Mouse (Mus musculus): ENCODE data around the gene Tns1. TPM values are rescaled to one million over a fixed set of nuclear protein-coding genes. Genes with fewer than 3 reads are reported as not detected.

Gene Tns1
- total and polyA plus RNA-seq, 3 experiments: 0.40 to 3.6 (median 0.89) TPM

DNA sequence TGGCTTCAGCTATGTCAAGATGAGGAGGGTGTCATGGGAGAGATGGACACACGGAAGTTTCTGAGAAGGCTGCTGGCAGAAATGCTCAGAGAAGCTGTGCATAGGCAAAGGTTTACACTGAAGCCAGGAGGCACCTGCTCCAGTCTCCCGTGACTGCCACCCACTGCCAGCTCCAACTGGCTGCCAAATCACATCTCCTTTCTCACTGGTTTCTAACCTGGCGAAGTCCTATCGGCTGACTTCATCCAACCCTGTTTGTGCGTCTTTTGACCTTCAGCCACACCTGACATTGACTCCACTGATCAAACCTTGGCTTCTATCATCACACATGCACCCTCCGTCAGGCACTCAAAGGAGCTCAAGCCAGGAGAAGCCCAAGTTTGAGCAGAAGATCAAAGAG is 6.4 kb downstream of the Tns1 start:
- H3K4me2 ChIP-seq (ENCODE audit: insufficient read depth, low read depth, poor library complexity, severe bottlenecking): no peak overlapping the region
- no peak overlapping the region for H3K4me3 ChIP-seq (replicated peaks in 1 of 3; ENCODE audit: low read depth in 2 of 3, low read length in 2 of 3, poor library complexity in 1 of 3)
- in situ Hi-C loops (cut with MboI; ENCODE audit: low pct_ligation_motif_present, low pct_unique_long_range_greater_than_20kb, low sequenced_read_pairs): no loop called here
- no peak overlapping the region for H3K27ac ChIP-seq (ENCODE audit: insufficient read depth, low read depth)
- DNase-seq (ENCODE audit: extremely low read depth): no peak
- H3K9me3 ChIP-seq (replicated peaks; ENCODE audit: low read length): no peaks in the 10 kb centered on the region
- H3K4me1 ChIP-seq (ENCODE audit: control insufficient read depth in 1 of 2, insufficient read depth in 2 of 2): peaks cover 0 to 6% of the 10 kb centered on the region in 2 experiments; a peak in 2 of 4 replicates
- H3K79me2 ChIP-seq (replicated peaks; ENCODE audit: control insufficient read depth, extremely low read depth, insufficient read depth, poor library complexity, severe bottlenecking): no peaks in the 10 kb centered on the region
- peaks cover 78% of the 10 kb centered on the region for H3K27me3 ChIP-seq (replicated peaks)
- dilution Hi-C loops (cut with MboI; ENCODE audit: extremely low pct_ligation_motif_present, extremely low pct_unique_long_range_greater_than_20kb, low sequenced_read_pairs): no loop called here
- H3K36me3 ChIP-seq (replicated peaks in 1 of 2; ENCODE audit: control insufficient read depth in 1 of 2, insufficient read depth in 1 of 2, low read length in 1 of 2): no peaks in the 10 kb centered on the region
- no peak overlapping the region for H3K9ac ChIP-seq (ENCODE audit: insufficient read depth, low read depth)
- TF ChIP-seq RCOR1 (conservative IDR thresholded peaks at IDR 0.05; ENCODE audit: low read depth, low read length) (no peak), ELF1 (IDR thresholded peaks at IDR 0.05; ENCODE audit: low read depth, low read length) (no peak)

DNA sequence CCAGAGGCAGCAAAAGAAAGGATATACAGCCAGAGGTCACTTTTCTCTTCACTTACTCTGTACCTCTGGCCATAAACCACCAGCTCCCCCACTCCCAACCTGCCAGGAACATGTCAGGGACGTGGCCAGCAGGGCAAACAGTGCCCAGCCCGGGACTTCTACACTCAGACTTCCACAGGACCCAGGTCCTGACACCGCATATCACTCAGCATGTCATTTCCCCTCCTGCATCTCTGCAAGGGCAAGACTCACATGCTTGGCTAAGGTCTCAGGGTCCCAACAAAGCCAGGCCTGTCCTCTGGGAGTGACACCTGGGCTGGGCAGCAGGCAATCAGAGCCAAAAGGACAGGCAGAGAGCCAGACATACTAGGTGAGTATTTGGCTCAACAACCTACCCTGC is 11.2 kb downstream of the Tns1 start:
- Histone ChIP-seq H3K4me3 (replicated peaks in 1 of 3; ENCODE audit: low read depth in 2 of 3, low read length in 2 of 3, poor library complexity in 1 of 3) (no peak overlapping the region), H3K9me3 (replicated peaks; ENCODE audit: low read length) (no peaks in the 10 kb centered on the region), H3K27ac (ENCODE audit: insufficient read depth, low read depth) (no peak overlapping the region), H3K9ac (ENCODE audit: insufficient read depth, low read depth) (no peak overlapping the region), H3K4me1 (ENCODE audit: control insufficient read depth in 1 of 2, insufficient read depth in 2 of 2) (0 out of 4 replicates have a peak, but pooled peaks cover 0 to 2% of the 10 kb centered on the region in 2 experiments), H3K79me2 (replicated peaks; ENCODE audit: control insufficient read depth, extremely low read depth, insufficient read depth, poor library complexity, severe bottlenecking) (no peaks in the 10 kb centered on the region), H3K36me3 (replicated peaks in 1 of 2; ENCODE audit: control insufficient read depth in 1 of 2, insufficient read depth in 1 of 2, low read length in 1 of 2) (no peaks in the 10 kb centered on the region), H3K27me3 (replicated peaks) (peaks cover 68% of the 10 kb centered on the region), H3K4me2 (ENCODE audit: insufficient read depth, low read depth, poor library complexity, severe bottlenecking) (no peak overlapping the region)
- in situ Hi-C loops (cut with MboI; ENCODE audit: low pct_ligation_motif_present, low pct_unique_long_range_greater_than_20kb, low sequenced_read_pairs) (no loop called here), dilution Hi-C loops (cut with MboI; ENCODE audit: extremely low pct_ligation_motif_present, extremely low pct_unique_long_range_greater_than_20kb, low sequenced_read_pairs) (no loop called here)
- DNase-seq (ENCODE audit: extremely low read depth): no peak
- TF ChIP-seq E2F4 (IDR thresholded peaks at IDR 0.05; ENCODE audit: insufficient replicate concordance, low read depth, low read length) (no peak), CHD1 (IDR thresholded peaks at IDR 0.05; ENCODE audit: low read depth, low read length) (no peak), UBTF (IDR thresholded peaks at IDR 0.05; ENCODE audit: low read depth, low read length) (no peak), ETS1 (conservative IDR thresholded peaks at IDR 0.05; ENCODE audit: low read depth, low read length) (no peak), PAX5 (IDR thresholded peaks at IDR 0.05; ENCODE audit: low read length) (no peak), USF1 (IDR thresholded peaks at IDR 0.05; ENCODE audit: low read depth, low read length) (no peak), RAD21 (IDR thresholded peaks at IDR 0.05; ENCODE audit: low read depth, low read length) (no peak), ZMIZ1 (IDR thresholded peaks at IDR 0.05; ENCODE audit: low read depth, low read length) (no peak), SIN3A (IDR thresholded peaks at IDR 0.05; ENCODE audit: low read length) (no peak), ZNF384 (IDR thresholded peaks at IDR 0.05; ENCODE audit: low read depth, low read length) (no peak), TBP (conservative IDR thresholded peaks at IDR 0.05; ENCODE audit: low read depth, low read length) (no peak), RCOR1 (conservative IDR thresholded peaks at IDR 0.05; ENCODE audit: low read depth, low read length) (no peak), SMC3 (IDR thresholded peaks at IDR 0.05; ENCODE audit: low read depth, low read length) (no peak), USF2 (conservative IDR thresholded peaks at IDR 0.05; ENCODE audit: low read depth, low read length) (no peak), HCFC1 (IDR thresholded peaks at IDR 0.05; ENCODE audit: low read depth, low read length) (no peak), KAT2A (IDR thresholded peaks at IDR 0.05; ENCODE audit: insufficient replicate concordance, low read length) (no peak), MAFK (IDR thresholded peaks at IDR 0.05; ENCODE audit: insufficient replicate concordance, low read length) (no peak), MAZ (IDR thresholded peaks at IDR 0.05; ENCODE audit: low read depth, low read length) (no peak)

Measured in CH12.LX (cell line).